Mouse (Mus musculus) MEL-GATA-1-ER (cell line): Measurements from ENCODE around the gene Pgf.

ENCODE experiments used
- DNase-seq: peaks from one replicate; pipeline ENCODE4 v3.0.0-alpha.2; 2012; ENCODE audit warnings: low read depth; ENCODE audit errors: extremely low read depth

The Pgf gene

GRCm38 (mm10) chr12:85192461-85193108, 15.0 kb upstream of the Pgf start:
- DNase-seq: no peak

DNA sequence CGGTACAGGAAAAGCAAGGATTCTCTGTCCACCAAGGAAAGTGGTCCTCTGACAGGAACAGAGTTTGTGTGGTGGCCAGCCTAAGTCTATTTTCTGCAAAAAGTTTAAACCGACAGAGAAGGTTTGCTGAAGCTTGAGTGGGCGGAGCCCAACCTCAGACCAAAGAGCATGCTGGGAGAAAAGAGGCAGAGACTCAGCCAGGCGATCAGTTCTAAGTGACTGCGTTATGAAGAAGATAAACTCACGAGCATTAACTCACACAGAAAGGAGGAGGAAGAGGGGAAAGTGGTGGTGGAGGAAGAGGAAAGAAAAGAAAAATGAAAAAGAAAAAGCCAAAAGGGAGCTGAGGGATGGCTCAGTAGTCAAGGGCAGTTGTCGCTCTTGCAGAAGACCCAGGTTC, 12.7 kb upstream of the Pgf start:
- no peak for DNase-seq

DNA sequence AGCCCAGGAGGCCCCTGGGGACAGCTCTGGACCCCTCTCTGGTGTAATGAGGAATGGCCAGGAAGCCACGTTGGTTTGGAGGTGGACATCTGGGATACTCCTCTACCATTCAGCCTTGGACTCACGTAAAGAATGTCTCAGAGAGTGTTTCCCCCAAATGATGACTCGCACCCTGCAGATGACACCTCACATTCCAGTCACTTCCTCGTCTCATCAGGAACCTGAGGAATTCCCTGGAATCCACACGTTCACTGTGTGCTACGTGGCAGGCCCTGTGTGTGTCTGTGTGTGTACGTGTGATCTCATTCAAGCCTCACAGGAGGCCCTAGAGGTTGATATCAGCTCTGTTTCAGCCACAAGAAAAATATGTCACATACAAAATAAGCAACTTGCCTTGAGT, 8.8 kb upstream of the Pgf start:
- DNase-seq: no peak

DNA sequence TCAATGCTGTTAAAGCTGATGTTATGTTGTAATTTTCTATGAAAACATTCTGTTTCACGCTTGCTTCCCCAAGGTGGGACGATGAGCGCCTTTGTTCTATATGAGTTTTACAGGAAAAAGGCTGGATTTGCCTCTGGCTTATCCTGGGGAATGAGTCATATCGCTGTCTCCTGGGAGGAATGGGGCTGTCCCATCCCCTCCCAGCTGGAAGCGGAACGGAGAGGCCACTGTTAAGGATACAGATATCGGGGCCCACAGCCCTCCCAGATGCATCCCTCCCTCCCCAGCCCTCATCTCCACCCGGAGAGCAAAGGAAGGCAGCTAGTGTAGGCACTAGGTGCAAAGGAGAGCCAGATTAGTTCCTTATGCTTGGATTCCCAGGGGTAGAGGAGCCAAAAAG, 8.2 kb upstream of the Pgf start:
- no peak for DNase-seq

DNA sequence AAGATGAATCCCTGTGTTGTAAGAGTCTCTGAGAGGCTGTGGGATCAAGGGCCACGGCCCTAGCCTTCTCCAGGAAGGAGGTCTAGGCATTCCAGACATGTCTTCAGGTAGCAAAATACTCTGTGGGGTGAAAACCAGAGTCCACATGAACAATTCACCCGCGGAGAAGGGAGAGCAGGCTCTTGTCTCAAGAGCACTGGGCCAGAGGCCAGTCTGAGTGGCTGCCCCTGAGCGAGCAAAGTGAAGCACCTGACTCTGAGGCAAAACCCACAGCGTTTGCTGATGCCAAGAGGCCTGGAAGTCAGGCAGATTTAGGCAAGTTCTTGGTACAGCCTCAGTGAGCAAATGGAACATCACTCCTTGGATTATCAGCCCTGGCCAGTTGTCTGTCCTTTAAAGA, 6.5 kb upstream of the Pgf start:
- no peak for DNase-seq

DNA sequence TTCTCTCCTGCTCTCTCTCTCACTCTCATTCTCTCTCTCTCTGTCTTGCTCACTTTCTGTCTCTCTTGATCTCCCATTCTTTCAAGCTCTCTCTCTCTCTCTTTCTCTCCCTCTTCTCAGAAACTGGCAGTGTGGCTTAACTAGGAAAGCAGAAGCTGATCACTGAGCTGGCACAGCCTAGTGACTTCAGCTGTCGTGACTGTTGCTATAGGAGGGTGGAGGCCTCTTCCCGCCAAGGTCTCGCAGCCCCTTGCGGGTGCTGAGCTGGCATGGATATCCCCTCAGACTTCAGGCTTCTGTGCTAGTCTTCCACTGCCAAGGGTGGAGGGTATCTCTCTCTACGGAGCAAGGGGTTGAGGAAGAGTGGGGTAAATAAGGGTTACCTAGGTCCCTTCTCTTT, 5.3 kb upstream of the Pgf start:
- DNase-seq: no peak

- no peak for DNase-seq
These were observed 4.7 kb upstream of the Pgf start for GRCm38 (mm10) chr12:85182345-85182643.

- no peak for DNase-seq
These were observed 4.1 kb upstream of the Pgf start for GRCm38 (mm10) chr12:85181475-85182344.

- no peak for DNase-seq
These were observed 704 bp upstream of the Pgf start for GRCm38 (mm10) chr12:85178294-85178693.

DNA sequence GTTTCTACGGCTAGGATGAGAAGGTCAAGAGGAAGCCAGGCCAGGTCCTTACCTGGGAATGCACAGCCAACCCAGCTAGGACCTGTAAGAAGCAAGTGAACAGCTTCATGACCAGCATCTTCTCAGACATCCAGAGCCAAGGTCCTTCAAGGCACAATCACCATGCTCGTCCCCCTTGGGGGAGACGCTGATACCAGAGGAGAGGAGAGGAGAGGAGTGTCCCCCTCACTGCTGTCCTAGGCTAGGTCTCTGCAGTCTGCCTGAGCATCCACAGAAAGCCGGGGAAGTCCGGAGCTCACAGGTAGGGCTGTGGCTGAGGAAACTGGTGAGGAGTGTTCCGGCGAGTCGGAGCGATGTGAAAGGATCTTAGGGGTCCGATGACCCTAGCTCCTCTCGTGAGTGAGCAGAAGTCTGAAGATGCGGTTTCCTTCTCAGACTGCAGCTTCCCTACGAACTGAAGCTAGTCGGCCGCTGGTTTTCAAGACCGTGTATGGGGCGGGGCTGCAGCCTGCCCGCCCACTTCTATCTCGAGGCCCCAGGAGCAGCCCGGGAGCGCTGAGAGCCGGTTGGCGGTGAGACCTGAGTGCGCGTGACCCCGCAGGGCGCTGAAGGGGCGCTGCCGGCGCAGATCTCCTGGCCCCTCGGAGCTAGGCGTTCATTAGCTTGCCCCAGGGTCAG, 605 bp downstream of the Pgf start:
- DNase-seq: peak; percentile 45

- DNase-seq: no peak
These were observed 1.4 kb downstream of the Pgf start for GRCm38 (mm10) chr12:85175926-85176845.

GRCm38 (mm10) chr12:85175087-85175675, 2.4 kb downstream of the Pgf start:
- no peak for DNase-seq

DNA sequence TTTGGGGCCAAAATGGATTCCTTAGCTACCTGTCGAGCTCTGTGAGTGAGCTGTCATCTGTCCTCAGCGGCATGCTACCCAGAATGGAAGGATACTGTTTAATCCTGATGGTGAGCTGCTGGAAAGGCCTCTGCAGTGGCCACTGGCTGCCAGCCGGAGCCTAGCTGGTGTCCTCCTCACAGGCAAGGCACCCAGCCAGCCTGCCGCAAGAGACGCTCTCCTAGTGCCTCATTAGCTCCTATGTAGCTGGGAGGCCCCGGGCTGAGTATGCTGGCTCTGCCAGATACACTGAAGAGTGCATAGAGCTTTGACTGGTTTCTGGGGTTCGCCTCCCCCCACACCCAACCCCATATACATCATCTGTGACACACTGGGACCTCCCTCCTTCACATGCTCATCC, 3.6 kb downstream of the Pgf start:
- no peak for DNase-seq

DNA sequence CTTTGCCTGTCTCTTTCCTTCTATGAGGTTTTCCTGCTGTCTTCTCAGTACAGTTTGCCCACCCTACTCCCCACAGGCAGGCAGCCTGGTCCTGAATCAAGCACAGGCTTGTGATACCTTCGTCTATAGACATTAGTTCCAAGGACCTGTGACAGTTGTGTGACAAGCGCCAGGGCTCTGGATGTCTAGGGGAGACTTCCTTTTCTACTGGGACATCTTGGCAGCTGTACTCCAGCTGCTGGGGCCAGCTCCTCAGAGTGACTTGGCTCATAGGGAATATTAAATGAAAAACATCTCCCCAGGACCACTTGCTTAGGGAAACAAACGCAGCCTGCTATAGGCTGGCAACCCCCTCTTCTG, 6.7 kb downstream of the Pgf start:
- no peak for DNase-seq

DNA sequence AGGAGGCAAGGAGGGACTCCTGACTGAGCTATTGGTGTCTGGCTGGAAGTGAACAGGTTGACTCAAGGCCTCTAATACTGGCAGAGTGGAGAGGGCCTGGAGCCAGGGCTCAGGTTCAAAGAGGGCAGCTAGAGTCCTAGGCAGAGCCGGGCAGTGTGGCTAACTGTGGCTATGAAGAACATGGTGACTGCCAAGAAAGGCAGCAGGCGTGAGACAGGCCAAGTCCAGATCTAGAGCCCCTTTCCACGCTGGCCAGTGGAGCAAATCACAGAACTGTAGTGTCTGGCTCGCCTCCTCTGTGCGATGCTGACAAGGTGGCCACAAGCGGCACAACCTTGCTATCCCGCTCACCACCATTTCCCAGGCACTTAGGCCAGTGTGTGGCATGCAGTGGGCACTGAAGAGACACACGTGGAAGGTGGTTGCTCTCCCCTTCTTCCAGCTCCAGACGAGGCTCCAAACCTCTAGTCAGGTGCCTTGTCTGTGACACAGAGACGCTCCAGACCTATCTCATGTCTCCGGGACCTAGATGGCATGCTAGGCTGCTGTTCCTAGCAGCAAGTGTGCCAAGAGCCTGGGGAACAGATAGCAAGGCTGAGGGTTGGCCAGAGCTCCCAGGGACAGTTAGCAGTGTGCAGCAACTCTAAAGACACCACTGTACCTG, 7.2 kb downstream of the Pgf start:
- DNase-seq: no peak

- no peak for DNase-seq
These were observed 7.7 kb downstream of the Pgf start for GRCm38 (mm10) chr12:85169877-85170276.

- DNase-seq: no peak
These were observed 8.3 kb downstream of the Pgf start for GRCm38 (mm10) chr12:85169117-85169858.

DNA sequence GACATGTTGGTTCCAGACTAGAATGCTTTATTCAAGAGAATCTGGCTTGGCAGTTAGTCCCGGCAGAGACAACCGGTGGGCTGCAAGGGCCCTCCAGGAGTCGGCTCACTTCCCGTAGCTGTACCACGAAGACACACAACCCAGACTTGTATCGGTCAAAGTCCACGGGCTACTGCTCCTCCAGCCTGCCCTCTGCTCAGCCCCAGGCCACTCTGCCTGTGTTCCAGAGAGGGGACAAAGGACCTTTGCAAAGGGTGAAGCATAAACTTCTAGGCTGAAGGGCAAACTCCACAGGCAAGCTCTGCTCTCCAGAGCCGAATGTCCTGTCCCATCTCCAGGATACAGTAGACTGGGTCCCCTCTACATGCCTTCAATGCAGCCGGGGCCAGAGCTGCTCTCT, 11.0 kb downstream of the Pgf start:
- DNase-seq: no peak

- no peak for DNase-seq
These were observed 12.6 kb downstream of the Pgf start for GRCm38 (mm10) chr12:85164996-85165395.

DNA sequence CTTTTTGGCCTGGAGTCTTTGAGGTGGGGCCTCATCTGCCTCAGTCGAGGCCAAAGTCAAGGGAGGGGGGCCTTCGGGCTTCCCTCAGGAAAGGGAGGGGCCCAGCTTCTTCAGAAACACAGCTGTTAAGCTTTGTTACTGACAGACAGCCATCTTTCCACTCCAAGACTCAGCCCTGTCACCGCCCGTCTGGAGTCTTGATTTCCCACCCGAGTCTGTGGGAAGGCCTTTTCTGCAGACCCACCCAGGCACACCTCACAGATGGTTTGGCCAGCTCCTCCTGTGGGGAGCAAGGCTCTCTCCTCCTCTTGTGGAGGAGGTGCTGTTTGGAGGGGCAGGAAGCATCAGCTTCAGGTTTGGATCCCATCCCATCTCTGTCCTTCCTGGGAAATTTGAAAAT, 18.0 kb downstream of the Pgf start:
- no peak for DNase-seq
